Mouse (Mus musculus) spleen, adult 2 months (tissue): ENCODE measurements around the gene 4930513O06Rik. TPM values are rescaled to one million over a fixed set of nuclear protein-coding genes. Genes with fewer than 3 reads are reported as not detected.

Source experiments
- DNase-seq, 2 experiments: peaks; one replicate each; pipeline versions ENCODE4 v3.0.0 to v3.0.0-alpha.2; 2012 to 2021; ENCODE audit warnings: low spot score in 2 of 2, low read depth in 1 of 2
- H3K27ac ChIP-seq: fragments of 200-500 bp; 2 replicates; pipeline ENCODE4 v1.5.1; 2012; ENCODE audit warnings: low read length, inconsistent platforms; ENCODE audit not compliant: insufficient read depth
- H3K27me3 ChIP-seq: fragments of 200-500 bp; 2 replicates; pipeline ENCODE4 v1.6.1; 2012; ENCODE audit warnings: mild to moderate bottlenecking, moderate library complexity, low read length, inconsistent platforms; ENCODE audit not compliant: control insufficient read depth, insufficient read depth
- H3K36me3 ChIP-seq: fragments of 200-500 bp; 2 replicates; pipeline ENCODE4 v1.6.1; 2012; ENCODE audit warnings: mild to moderate bottlenecking, low read length, inconsistent platforms; ENCODE audit not compliant: control insufficient read depth, insufficient read depth
- H3K4me1 ChIP-seq: fragments of 200-500 bp; 2 replicates; pipeline ENCODE4 v1.6.1; 2011; ENCODE audit warnings: inconsistent platforms; ENCODE audit not compliant: control insufficient read depth, insufficient read depth, insufficient read length
- H3K4me3 ChIP-seq: fragments of 200-500 bp; 2 replicates; pipeline ENCODE4 v1.5.1; 2011; ENCODE audit warnings: mild to moderate bottlenecking, inconsistent platforms; ENCODE audit not compliant: insufficient read depth, insufficient read length; ENCODE audit errors: extremely low read depth
- CTCF ChIP-seq: fragments of 200-500 bp; IDR thresholded peaks from 2 replicates; pipeline ENCODE4 v1.5.1; 2011; ENCODE audit warnings: mild to moderate bottlenecking, inconsistent platforms; ENCODE audit not compliant: insufficient read depth, insufficient read length, insufficient replicate concordance; ENCODE audit errors: extremely low read depth
- POLR2A ChIP-seq: fragments of 200-500 bp; IDR thresholded peaks from 2 replicates; pipeline ENCODE4 v1.6.1; 2011; ENCODE audit warnings: low read depth, low read length, inconsistent platforms
- WGBS: fragments of 180-500 bp; shearing (Covaris S2); methylation state at CpG from one replicate; pipeline ENCODE4 v1.1.7; 2018; 5-methylcytosine and 5-hydroxymethylcytosine counted together
- polyA plus RNA-seq: library from polyadenylated mRNA; depleted of rRNA; stranded (reverse); fragments of >200 nt; gene quantifications from 2 replicates; pipeline ENCODE4 v1.2.3, GENCODE M21; 2012; rRNA removed

Gene 4930513O06Rik
- polyA plus RNA-seq, 1 experiment = not detected

- H3K4me3 ChIP-seq = no peak within 1 kb of the TSS
- no peaks in the 10 kb centered on the region for H3K36me3 ChIP-seq
- no peaks in the 10 kb centered on the region for H3K4me1 ChIP-seq
- DNase-seq = no peak
- TF ChIP-seq POLR2A (no peak), CTCF (no peak)
- no peak within 1 kb of the TSS for H3K27ac ChIP-seq
- no peaks in the 10 kb centered on the region for H3K27me3 ChIP-seq
Measured at GRCm38 (mm10) chrX:139085077-139085476, 966 bp upstream of the 4930513O06Rik start, which contains the start of gene Serpina7. Serpina7 (minus strand) TSS chrX:139085236.

DNA sequence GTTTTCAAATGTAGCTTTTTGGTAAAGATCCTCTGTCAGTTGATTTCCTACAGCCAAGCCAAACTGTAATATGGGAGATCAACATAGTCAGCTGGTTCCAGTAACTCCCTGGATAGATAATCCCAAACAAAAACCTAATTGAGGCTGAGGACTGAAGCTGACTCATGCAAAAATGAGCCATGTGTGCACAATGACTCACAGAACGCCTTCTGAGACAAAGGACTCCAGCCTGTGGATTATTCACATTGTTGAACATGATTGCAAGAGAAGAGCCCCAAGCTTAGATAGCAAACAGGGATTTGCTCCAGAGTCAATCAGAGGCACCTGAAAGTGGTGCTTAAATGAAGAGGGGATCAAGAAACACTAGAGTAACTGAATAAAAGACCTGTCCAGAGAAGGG lies 11.2 kb downstream of the 4930513O06Rik start:
- WGBS = 70% methylated on average over 1 of the region's 1 CpGs
- no peak for TF ChIP-seq CTCF
- no peak for TF ChIP-seq POLR2A
- H3K4me1 ChIP-seq = no peaks in the 10 kb centered on the region
- DNase-seq = no peak
- no peaks in the 10 kb centered on the region for H3K36me3 ChIP-seq
- H3K4me3 ChIP-seq = no peak overlapping the region
- H3K27me3 ChIP-seq = no peaks in the 10 kb centered on the region
- H3K27ac ChIP-seq = no peak overlapping the region

DNA sequence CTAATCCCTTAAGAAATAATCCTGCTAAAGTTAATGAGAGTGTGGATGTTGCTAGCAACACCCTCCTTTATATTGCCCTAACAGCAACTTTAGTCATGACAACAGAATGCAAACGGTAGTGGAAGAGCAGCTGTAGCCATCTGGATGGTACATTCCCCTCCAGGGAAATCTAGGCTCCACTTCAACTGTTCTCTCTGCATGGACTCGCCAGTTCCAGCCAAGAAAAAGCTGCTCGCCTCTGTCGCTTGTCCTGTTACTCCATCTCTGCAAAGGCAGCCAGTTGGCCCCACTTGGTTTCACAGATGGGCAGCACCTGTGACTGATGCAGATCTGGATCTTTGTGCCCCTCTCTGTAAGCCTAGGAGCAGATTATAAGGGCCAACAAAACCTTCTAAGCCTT lies 48.0 kb downstream of the 4930513O06Rik start:
- TF ChIP-seq POLR2A = no peak
- TF ChIP-seq CTCF = no peak
- Histone ChIP-seq H3K4me1 (no peaks in the 10 kb centered on the region), H3K27ac (no peak overlapping the region), H3K27me3 (no peaks in the 10 kb centered on the region), H3K36me3 (no peaks in the 10 kb centered on the region), H3K4me3 (no peak overlapping the region)
- WGBS = 75% methylated on average over 4 of the region's 4 CpGs
- DNase-seq = no peak

Other genes starting within 250 kb of the 4930513O06Rik start
- not detected in 2 replicates for gene Nrk, start 171.8 kb upstream of the 4930513O06Rik start, polyA plus RNA-seq
- not detected in 2 replicates for gene Serpina7, start 1.0 kb upstream of the 4930513O06Rik start, polyA plus RNA-seq
- gene 4933428M09Rik, start 93.0 kb downstream of the 4930513O06Rik start, polyA plus RNA-seq = not detected in 2 replicates
- 0.07 TPM in 1 of 2 replicates, not detected in the other for gene Mum1l1, start 123.8 kb downstream of the 4930513O06Rik start, polyA plus RNA-seq
- not detected in 2 replicates for gene Trap1a, start 247.4 kb downstream of the 4930513O06Rik start, polyA plus RNA-seq